Mouse (Mus musculus) embryo, embryonic 10 days (tissue): ENCODE data around the gene Safb.

Experiments
- DNase-seq: peaks from one replicate; pipeline ENCODE4 v3.0.0-alpha.2; 2015; ENCODE audit warnings: low spot score

Safb gene

GRCm38 (mm10) chr17:56647546-56647945 lies 62.9 kb downstream of the Safb start:
- DNase-seq, result no peak

- DNase-seq, result no peak
Measured at GRCm38 (mm10) chr17:56651801-56652200, 67.2 kb downstream of the Safb start.

- DNase-seq, result no peak
Measured at GRCm38 (mm10) chr17:56654771-56655170, 70.1 kb downstream of the Safb start.

- DNase-seq, result no peak
Measured at GRCm38 (mm10) chr17:56655311-56655710, 70.7 kb downstream of the Safb start.
